Mouse (Mus musculus) heart, postnatal 0 days (tissue): Measurements from ENCODE around the gene Swap70.

ENCODE experiments used
- CTCF ChIP-seq: IDR thresholded peaks from 2 replicates; pipeline ENCODE4 v1.5.1; 2016; ENCODE audit warnings: antibody characterized with exemption, control low read depth, low read depth
- EP300 ChIP-seq: IDR thresholded peaks from 2 replicates; pipeline ENCODE4 v1.6.1; 2016; ENCODE audit warnings: antibody characterized with exemption, low read depth

DNA sequence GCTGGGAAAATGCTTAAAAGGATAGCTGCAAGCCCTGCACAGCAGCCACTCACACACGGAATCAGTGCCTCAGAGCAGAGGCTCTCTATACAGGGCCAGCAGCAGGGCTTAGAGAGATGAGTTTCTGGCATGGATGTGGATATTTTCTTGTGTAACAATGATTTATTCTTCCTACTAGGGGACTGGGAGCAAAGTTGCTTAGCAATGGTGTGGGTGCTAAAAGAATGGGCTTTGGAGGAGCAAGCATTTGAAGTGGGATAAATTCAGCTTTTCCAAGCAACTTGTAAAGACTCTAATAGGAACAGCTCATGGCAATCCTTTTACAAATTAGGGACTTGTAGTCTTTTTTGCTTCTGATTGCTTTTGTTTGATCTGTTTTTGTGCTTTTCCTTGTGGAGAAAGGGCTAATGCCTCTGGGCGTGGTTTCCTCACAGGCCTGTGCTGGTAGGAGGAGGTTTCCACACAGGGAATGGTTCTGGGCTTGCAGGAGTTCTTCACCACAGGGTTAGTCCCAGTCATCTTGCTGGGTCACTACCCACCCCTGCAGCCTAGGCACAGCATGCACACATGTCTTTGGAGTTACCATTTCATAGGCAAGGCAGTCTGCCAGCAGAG is 16.4 kb downstream of the Swap70 start:
- no peak for TF ChIP-seq EP300
- TF ChIP-seq CTCF = no peak
